Mouse (Mus musculus): ENCODE results near the gene Fgfr2.

Fgfr2 gene

GRCm38 (mm10) chr7:133024694-133025093 is 98.5 kb downstream of the Fgfr2 start:
- H3K4me1 ChIP-seq (replicated peaks; ENCODE audit: low read depth, low read length), result peaks cover 99% of the 10 kb centered on the region
- peaks cover 98% of the 10 kb centered on the region for H3K36me3 ChIP-seq (ENCODE audit: insufficient read depth, low read length)
- TF ChIP-seq NANOG (IDR thresholded peaks at IDR 0.05; ENCODE audit: borderline replicate concordance, low read length), result no peak
- TF ChIP-seq CTCF (conservative IDR thresholded peaks at IDR 0.05; ENCODE audit: low read length), result no peak
- no peak for TF ChIP-seq POU5F1 (IDR thresholded peaks at IDR 0.05; ENCODE audit: borderline replicate concordance, low read length)
- no peaks in the 10 kb centered on the region for H3K9me3 ChIP-seq (ENCODE audit: low read length)
- no peak overlapping the region for H3K4me3 ChIP-seq (replicated peaks; ENCODE audit: low read length)
- H3K27me3 ChIP-seq (ENCODE audit: insufficient read depth, low read length), result no peaks in the 10 kb centered on the region

GRCm38 (mm10) chr7:133019481-133020020 is 103.6 kb downstream of the Fgfr2 start:
- peaks cover 96% of the 10 kb centered on the region for H3K36me3 ChIP-seq (ENCODE audit: insufficient read depth, low read length)
- no peaks in the 10 kb centered on the region for H3K27me3 ChIP-seq (ENCODE audit: insufficient read depth, low read length)
- peaks cover 97% of the 10 kb centered on the region for H3K4me1 ChIP-seq (replicated peaks; ENCODE audit: low read depth, low read length)
- H3K9me3 ChIP-seq (ENCODE audit: low read length), result no peaks in the 10 kb centered on the region
- TF ChIP-seq NANOG (IDR thresholded peaks at IDR 0.05; ENCODE audit: borderline replicate concordance, low read length) (no peak), POU5F1 (IDR thresholded peaks at IDR 0.05; ENCODE audit: borderline replicate concordance, low read length) (no peak), CTCF (conservative IDR thresholded peaks at IDR 0.05; ENCODE audit: low read length) (no peak)
- H3K4me3 ChIP-seq (replicated peaks; ENCODE audit: low read length), result no peak overlapping the region

- H3K36me3 ChIP-seq (ENCODE audit: insufficient read depth, low read length), result peaks cover 96% of the 10 kb centered on the region
- H3K9me3 ChIP-seq (ENCODE audit: low read length), result no peaks in the 10 kb centered on the region
- H3K27me3 ChIP-seq (ENCODE audit: insufficient read depth, low read length), result no peaks in the 10 kb centered on the region
- H3K4me1 ChIP-seq (replicated peaks; ENCODE audit: low read depth, low read length), result peaks cover 97% of the 10 kb centered on the region
- TF ChIP-seq NANOG (IDR thresholded peaks at IDR 0.05; ENCODE audit: borderline replicate concordance, low read length), result no peak
- no peak for TF ChIP-seq POU5F1 (IDR thresholded peaks at IDR 0.05; ENCODE audit: borderline replicate concordance, low read length)
- TF ChIP-seq CTCF (conservative IDR thresholded peaks at IDR 0.05; ENCODE audit: low read length), result no peak
- H3K4me3 ChIP-seq (replicated peaks; ENCODE audit: low read length), result 0 out of 2 replicates have a peak overlapping the region, but pooled peaks have one; percentile 13
Observed at GRCm38 (mm10) chr7:133018961-133019360, 104.2 kb downstream of the Fgfr2 start.

GRCm38 (mm10) chr7:133015416-133016070 is 107.6 kb downstream of the Fgfr2 start:
- Histone ChIP-seq H3K9me3 (ENCODE audit: low read length) (no peaks in the 10 kb centered on the region), H3K4me3 (replicated peaks; ENCODE audit: low read length) (peak overlapping the region; percentile 27; the same call in 1 of the 2 replicates), H3K36me3 (ENCODE audit: insufficient read depth, low read length) (peaks cover 95% of the 10 kb centered on the region), H3K4me1 (replicated peaks; ENCODE audit: low read depth, low read length) (peaks cover 96% of the 10 kb centered on the region), H3K27me3 (ENCODE audit: insufficient read depth, low read length) (no peaks in the 10 kb centered on the region)
- no peak for TF ChIP-seq CTCF (conservative IDR thresholded peaks at IDR 0.05; ENCODE audit: low read length)
- no peak for TF ChIP-seq POU5F1 (IDR thresholded peaks at IDR 0.05; ENCODE audit: borderline replicate concordance, low read length)
- TF ChIP-seq NANOG (IDR thresholded peaks at IDR 0.05; ENCODE audit: borderline replicate concordance, low read length), result no peak

- Histone ChIP-seq H3K9me3 (ENCODE audit: low read length) (no peaks in the 10 kb centered on the region), H3K36me3 (ENCODE audit: insufficient read depth, low read length) (peaks cover 95% of the 10 kb centered on the region), H3K27me3 (ENCODE audit: insufficient read depth, low read length) (no peaks in the 10 kb centered on the region), H3K4me1 (replicated peaks; ENCODE audit: low read depth, low read length) (peaks cover 96% of the 10 kb centered on the region), H3K4me3 (replicated peaks; ENCODE audit: low read length) (0 out of 2 replicates have a peak overlapping the region, but pooled peaks have one; percentile 23)
- TF ChIP-seq CTCF (conservative IDR thresholded peaks at IDR 0.05; ENCODE audit: low read length) (no peak), POU5F1 (IDR thresholded peaks at IDR 0.05; ENCODE audit: borderline replicate concordance, low read length) (no peak), NANOG (IDR thresholded peaks at IDR 0.05; ENCODE audit: borderline replicate concordance, low read length) (no peak)
Observed at GRCm38 (mm10) chr7:133014631-133015030, 108.5 kb downstream of the Fgfr2 start.

GRCm38 (mm10) chr7:133013923-133014322 is 109.2 kb downstream of the Fgfr2 start:
- TF ChIP-seq POU5F1 (IDR thresholded peaks at IDR 0.05; ENCODE audit: borderline replicate concordance, low read length) (no peak), CTCF (conservative IDR thresholded peaks at IDR 0.05; ENCODE audit: low read length) (no peak), NANOG (IDR thresholded peaks at IDR 0.05; ENCODE audit: borderline replicate concordance, low read length) (no peak)
- H3K9me3 ChIP-seq (ENCODE audit: low read length), result no peaks in the 10 kb centered on the region
- H3K4me1 ChIP-seq (replicated peaks; ENCODE audit: low read depth, low read length), result peaks cover 96% of the 10 kb centered on the region
- no peaks in the 10 kb centered on the region for H3K27me3 ChIP-seq (ENCODE audit: insufficient read depth, low read length)
- peak overlapping the region; percentile 23; the same call in 1 of the 2 replicates for H3K4me3 ChIP-seq (replicated peaks; ENCODE audit: low read length)
- H3K36me3 ChIP-seq (ENCODE audit: insufficient read depth, low read length), result peaks cover 95% of the 10 kb centered on the region

- Histone ChIP-seq H3K9me3 (ENCODE audit: low read length) (no peaks in the 10 kb centered on the region), H3K4me1 (replicated peaks; ENCODE audit: low read depth, low read length) (peaks cover 96% of the 10 kb centered on the region), H3K4me3 (replicated peaks; ENCODE audit: low read length) (no peak overlapping the region), H3K36me3 (ENCODE audit: insufficient read depth, low read length) (peaks cover 95% of the 10 kb centered on the region), H3K27me3 (ENCODE audit: insufficient read depth, low read length) (no peaks in the 10 kb centered on the region)
- TF ChIP-seq CTCF (conservative IDR thresholded peaks at IDR 0.05; ENCODE audit: low read length) (no peak), NANOG (IDR thresholded peaks at IDR 0.05; ENCODE audit: borderline replicate concordance, low read length) (no peak), POU5F1 (IDR thresholded peaks at IDR 0.05; ENCODE audit: borderline replicate concordance, low read length) (no peak)
Observed at GRCm38 (mm10) chr7:133012637-133013366, 110.3 kb downstream of the Fgfr2 start.

- TF ChIP-seq POU5F1 (IDR thresholded peaks at IDR 0.05; ENCODE audit: borderline replicate concordance, low read length) (no peak), NANOG (IDR thresholded peaks at IDR 0.05; ENCODE audit: borderline replicate concordance, low read length) (no peak), CTCF (conservative IDR thresholded peaks at IDR 0.05; ENCODE audit: low read length) (no peak)
- Histone ChIP-seq H3K27me3 (ENCODE audit: insufficient read depth, low read length) (no peaks in the 10 kb centered on the region), H3K4me3 (replicated peaks; ENCODE audit: low read length) (no peak overlapping the region)
Observed at GRCm38 (mm10) chr7:133011611-133012010, 111.5 kb downstream of the Fgfr2 start.

More at GRCm38 (mm10) chr7:133011611-133012010, 111.5 kb downstream of the Fgfr2 start:
- peaks cover 98% of the 10 kb centered on the region for H3K36me3 ChIP-seq (ENCODE audit: insufficient read depth, low read length)
- H3K4me1 ChIP-seq (replicated peaks; ENCODE audit: low read depth, low read length), result peaks cover 98% of the 10 kb centered on the region
- H3K9me3 ChIP-seq (ENCODE audit: low read length), result no peaks in the 10 kb centered on the region

Data from E14TG2a.4 (cell line).